Mouse (Mus musculus) neural tube, embryonic 15.5 days (tissue): Measurements from ENCODE around the gene Neb. TPM values are rescaled to one million over a fixed set of nuclear protein-coding genes. Genes with fewer than 3 reads are reported as not detected.

Experiments used
- ATAC-seq: fragments of 200-750 bp; cut with Nextera tagmentation; 2 replicates; pipeline ENCODE4 v1.8.0; 2017; ENCODE audit warnings: mild to moderate bottlenecking, moderate TSS enrichment, moderate library complexity; ENCODE audit not compliant: low FRiP score
- H3K27ac ChIP-seq: fragments of 300-500 bp; sonication (generic); replicated peaks from 2 replicates; pipeline ENCODE4 v1.5.1; 2015; ENCODE audit warnings: mild to moderate bottlenecking, inconsistent platforms
- H3K27me3 ChIP-seq: fragments of 300-500 bp; sonication (generic); replicated peaks from 2 replicates; pipeline ENCODE4 v1.6.1; 2015; ENCODE audit warnings: inconsistent platforms
- H3K36me3 ChIP-seq: fragments of 300-500 bp; sonication (generic); 2 replicates; pipeline ENCODE4 v1.6.1; 2015; ENCODE audit warnings: inconsistent platforms
- H3K4me1 ChIP-seq: fragments of 300-500 bp; sonication (generic); 2 replicates; pipeline ENCODE4 v1.6.1; 2015; ENCODE audit warnings: inconsistent platforms
- H3K4me2 ChIP-seq: fragments of 300-500 bp; sonication (generic); 2 replicates; pipeline ENCODE4 v1.6.1; 2015; ENCODE audit warnings: inconsistent platforms, mild to moderate bottlenecking, moderate library complexity
- H3K4me3 ChIP-seq: fragments of 300-500 bp; sonication (generic); replicated peaks from 2 replicates; pipeline ENCODE4 v1.5.1; 2015; ENCODE audit warnings: mild to moderate bottlenecking, inconsistent platforms
- H3K9ac ChIP-seq: fragments of 300-500 bp; sonication (generic); replicated peaks from 2 replicates; pipeline ENCODE4 v1.6.1; 2015; ENCODE audit warnings: mild to moderate bottlenecking, inconsistent platforms
- H3K9me3 ChIP-seq: fragments of 300-500 bp; sonication (generic); replicated peaks from 2 replicates; pipeline ENCODE4 v1.6.1; 2016; ENCODE audit warnings: inconsistent platforms
- WGBS: fragments of 180-500 bp; shearing (Covaris S2); methylation state at CpG from one replicate; pipeline ENCODE4 v1.1.7; 2015; ENCODE audit warnings: mixed read lengths; 5-methylcytosine and 5-hydroxymethylcytosine counted together
- polyA plus RNA-seq: library from polyadenylated mRNA; unstranded; fragments of >200 nt; fragmentation: Nextera tagmentation; extraction: Ambion mirVana; gene quantifications from 2 replicates; pipeline ENCODE4 v1.2.1, GENCODE M21; 2015

Neb gene
- polyA plus RNA-seq, 1 experiment from 2014 or later, result 12.4 TPM

DNA sequence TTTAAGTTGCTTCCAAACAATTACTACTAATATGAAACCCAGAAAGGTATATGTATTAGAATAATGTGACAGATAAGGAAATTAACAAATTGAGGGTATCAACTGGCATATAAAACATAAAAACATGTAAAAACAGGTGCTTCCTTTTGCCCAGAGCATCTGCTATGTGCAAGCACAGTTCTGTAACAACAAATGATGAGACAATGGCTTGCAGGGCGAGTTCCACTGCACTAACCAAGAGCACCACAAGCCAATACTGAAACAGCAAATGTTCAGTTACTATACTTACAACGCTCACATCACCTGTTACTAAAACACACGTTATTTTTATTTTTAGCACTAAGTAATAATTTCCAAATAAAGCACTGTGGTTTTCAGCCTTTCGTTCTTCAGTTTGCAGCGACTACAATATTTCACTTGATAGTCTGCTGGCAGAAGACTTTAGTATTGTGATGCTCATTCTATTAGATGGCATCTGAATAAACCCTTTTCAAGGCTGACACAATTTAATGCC is 34.3 kb upstream of the Neb start:
- Histone ChIP-seq H3K27me3 (no peaks in the 10 kb centered on the region), H3K36me3 (peaks cover 65% of the 10 kb centered on the region), H3K4me3 (no peak overlapping the region), H3K9me3 (peaks cover 21% of the 10 kb centered on the region), H3K4me1 (no peaks in the 10 kb centered on the region), H3K27ac (no peak overlapping the region), H3K9ac (no peak overlapping the region), H3K4me2 (no peak overlapping the region)
- no peak for ATAC-seq
- WGBS, result 95% methylated on average over 5 of the region's 5 CpGs

DNA sequence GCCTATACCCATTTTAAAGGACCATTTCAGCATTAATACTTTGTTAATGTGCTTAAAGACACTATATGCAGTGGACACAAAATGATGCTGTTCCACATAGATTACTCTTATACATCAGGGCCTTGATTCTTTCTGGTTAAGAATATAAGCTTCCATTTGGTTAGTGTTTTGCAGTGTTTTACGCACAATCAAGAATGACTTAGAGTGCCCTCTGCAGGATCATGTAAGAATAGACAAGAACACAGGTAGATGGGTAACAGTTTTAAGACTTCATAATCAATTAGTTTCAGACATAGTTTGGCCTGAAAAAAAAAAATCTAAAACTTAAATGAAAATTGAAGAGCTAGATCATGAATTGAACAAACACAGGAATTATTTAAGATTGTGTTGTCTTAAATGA is 28.2 kb upstream of the Neb start:
- H3K27me3 ChIP-seq, result no peaks in the 10 kb centered on the region
- no peak overlapping the region for H3K4me3 ChIP-seq
- H3K27ac ChIP-seq, result no peak overlapping the region
- H3K9ac ChIP-seq, result no peak overlapping the region
- H3K4me1 ChIP-seq, result no peaks in the 10 kb centered on the region
- peaks cover 21% of the 10 kb centered on the region for H3K9me3 ChIP-seq
- no peak overlapping the region for H3K4me2 ChIP-seq
- peaks cover 62% of the 10 kb centered on the region for H3K36me3 ChIP-seq
- no peak for ATAC-seq
- 90% methylated on average over 1 of the region's 1 CpGs for WGBS

- Histone ChIP-seq H3K36me3 (peaks cover 51% of the 10 kb centered on the region), H3K4me2 (no peak overlapping the region), H3K9me3 (peaks cover 10% of the 10 kb centered on the region), H3K4me3 (no peak overlapping the region), H3K9ac (no peak overlapping the region), H3K4me1 (no peaks in the 10 kb centered on the region), H3K27me3 (no peaks in the 10 kb centered on the region), H3K27ac (no peak overlapping the region)
- WGBS, result 92% methylated on average over 5 of the region's 5 CpGs
- no peak for ATAC-seq
These were observed 27.0 kb upstream of the Neb start for GRCm38 (mm10) chr2:52405238-52405637.

- no peak for ATAC-seq
- no peaks in the 10 kb centered on the region for H3K9me3 ChIP-seq
- no peak overlapping the region for H3K27ac ChIP-seq
- no peak overlapping the region for H3K4me2 ChIP-seq
- H3K36me3 ChIP-seq, result peaks cover 6% of the 10 kb centered on the region; the same call in 1 of the 2 replicates
- no peak overlapping the region for H3K4me3 ChIP-seq
- 91% methylated on average over 5 of the region's 5 CpGs for WGBS
- H3K27me3 ChIP-seq, result no peaks in the 10 kb centered on the region
- no peaks in the 10 kb centered on the region for H3K4me1 ChIP-seq
- H3K9ac ChIP-seq, result no peak overlapping the region
These were observed 16.3 kb upstream of the Neb start for GRCm38 (mm10) chr2:52394529-52394928.

- Histone ChIP-seq H3K36me3 (no peaks in the 10 kb centered on the region), H3K4me2 (no peak overlapping the region), H3K27me3 (no peaks in the 10 kb centered on the region), H3K27ac (no peak overlapping the region), H3K9ac (no peak overlapping the region), H3K4me3 (no peak overlapping the region), H3K9me3 (no peaks in the 10 kb centered on the region), H3K4me1 (no peaks in the 10 kb centered on the region)
- no peak for ATAC-seq
- WGBS, result 83% methylated on average over 2 of the region's 2 CpGs
These were observed 12.2 kb upstream of the Neb start for GRCm38 (mm10) chr2:52390415-52390975.

- WGBS, result 65% methylated on average over 3 of the region's 3 CpGs
- Histone ChIP-seq H3K4me1 (no peaks in the 10 kb centered on the region), H3K4me2 (no peak overlapping the region), H3K27me3 (no peaks in the 10 kb centered on the region), H3K36me3 (no peaks in the 10 kb centered on the region), H3K27ac (no peak overlapping the region), H3K9me3 (no peaks in the 10 kb centered on the region), H3K9ac (no peak overlapping the region), H3K4me3 (no peak overlapping the region)
- ATAC-seq, result no peak
These were observed 11.7 kb upstream of the Neb start for GRCm38 (mm10) chr2:52389975-52390374.

GRCm38 (mm10) chr2:52386451-52386850 is 8.2 kb upstream of the Neb start:
- H3K9ac ChIP-seq, result no peak overlapping the region
- H3K36me3 ChIP-seq, result no peaks in the 10 kb centered on the region
- no peak for ATAC-seq
- 86% methylated on average over 6 of the region's 6 CpGs for WGBS
- no peaks in the 10 kb centered on the region for H3K4me1 ChIP-seq
- H3K4me2 ChIP-seq, result no peak overlapping the region
- no peaks in the 10 kb centered on the region for H3K9me3 ChIP-seq
- no peak overlapping the region for H3K27ac ChIP-seq
- H3K4me3 ChIP-seq, result no peak overlapping the region
- no peaks in the 10 kb centered on the region for H3K27me3 ChIP-seq

GRCm38 (mm10) chr2:52386037-52386436 is 7.8 kb upstream of the Neb start:
- Histone ChIP-seq H3K4me1 (no peaks in the 10 kb centered on the region), H3K9ac (no peak overlapping the region), H3K36me3 (no peaks in the 10 kb centered on the region), H3K4me3 (no peak overlapping the region), H3K9me3 (no peaks in the 10 kb centered on the region), H3K27ac (no peak overlapping the region), H3K27me3 (no peaks in the 10 kb centered on the region), H3K4me2 (no peak overlapping the region)
- WGBS, result 64% methylated on average over 7 of the region's 7 CpGs
- no peak for ATAC-seq

DNA sequence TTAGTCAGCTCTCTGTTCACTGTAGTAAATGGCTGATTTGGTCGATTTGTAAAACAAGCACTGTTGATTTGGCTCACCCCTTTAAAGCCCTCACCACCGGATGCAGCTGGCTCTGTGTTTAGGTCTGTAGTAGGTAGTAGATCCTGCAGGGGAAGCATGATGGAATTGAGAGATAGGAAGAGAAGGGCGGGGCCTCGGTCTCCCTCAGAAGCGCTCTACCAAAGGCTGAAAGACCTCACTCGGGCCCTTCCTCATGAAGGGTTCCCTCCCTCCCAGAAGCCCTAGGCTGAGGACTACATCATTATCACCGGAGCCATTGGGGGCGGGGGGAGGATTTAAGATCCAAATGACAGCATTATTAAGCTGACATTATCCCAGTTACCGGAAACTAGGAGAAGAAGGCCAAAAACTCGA is 581 bp upstream of the Neb start:
- WGBS, result 71% methylated on average over 10 of the region's 10 CpGs
- Histone ChIP-seq H3K9ac (no peak overlapping the region), H3K36me3 (no peaks in the 10 kb centered on the region), H3K4me1 (no peaks in the 10 kb centered on the region), H3K4me3 (no peak overlapping the region), H3K4me2 (no peak overlapping the region), H3K9me3 (no peaks in the 10 kb centered on the region), H3K27ac (no peak overlapping the region), H3K27me3 (no peaks in the 10 kb centered on the region)
- no peak for ATAC-seq

DNA sequence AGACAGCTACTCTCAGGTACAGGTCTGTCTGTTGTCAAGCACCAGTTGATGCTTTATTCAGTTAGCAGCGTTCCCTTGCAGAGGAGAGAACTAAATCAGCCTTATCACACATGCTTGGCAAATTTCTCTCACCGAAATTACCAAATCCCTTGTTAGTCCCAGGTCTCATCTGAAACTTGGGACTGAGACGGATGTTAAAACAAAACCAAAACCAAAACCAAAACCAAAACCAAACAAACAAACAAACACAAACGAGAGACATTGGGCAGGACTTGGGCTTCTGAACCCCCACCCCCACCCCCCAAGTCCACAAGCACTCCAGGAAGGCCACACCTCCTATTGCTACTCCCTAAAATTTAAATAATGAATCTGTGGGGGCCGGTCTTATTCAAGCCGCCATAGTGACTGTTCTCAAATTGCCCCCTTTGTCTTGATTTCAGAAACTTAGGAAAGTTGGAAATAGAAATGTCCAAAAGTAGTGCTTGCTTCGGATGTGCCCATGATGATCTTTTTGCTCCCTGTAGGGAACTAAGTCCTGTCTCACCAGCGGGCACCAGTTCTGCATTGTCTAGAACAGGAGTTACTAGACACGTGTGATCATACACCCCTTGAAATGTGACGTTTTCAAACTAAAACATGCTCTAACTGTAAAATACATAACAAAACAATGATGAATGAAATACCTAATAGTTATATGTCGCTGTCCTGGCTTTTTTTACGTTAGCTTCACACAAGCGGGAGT is 397 bp downstream of the Neb start:
- Histone ChIP-seq H3K4me2 (no peak overlapping the region), H3K4me3 (no peak overlapping the region), H3K36me3 (no peaks in the 10 kb centered on the region), H3K4me1 (no peaks in the 10 kb centered on the region), H3K9ac (no peak overlapping the region), H3K27me3 (no peaks in the 10 kb centered on the region), H3K27ac (no peak overlapping the region), H3K9me3 (no peaks in the 10 kb centered on the region)
- ATAC-seq, result no peak
- 63% methylated on average over 13 of the region's 13 CpGs for WGBS

DNA sequence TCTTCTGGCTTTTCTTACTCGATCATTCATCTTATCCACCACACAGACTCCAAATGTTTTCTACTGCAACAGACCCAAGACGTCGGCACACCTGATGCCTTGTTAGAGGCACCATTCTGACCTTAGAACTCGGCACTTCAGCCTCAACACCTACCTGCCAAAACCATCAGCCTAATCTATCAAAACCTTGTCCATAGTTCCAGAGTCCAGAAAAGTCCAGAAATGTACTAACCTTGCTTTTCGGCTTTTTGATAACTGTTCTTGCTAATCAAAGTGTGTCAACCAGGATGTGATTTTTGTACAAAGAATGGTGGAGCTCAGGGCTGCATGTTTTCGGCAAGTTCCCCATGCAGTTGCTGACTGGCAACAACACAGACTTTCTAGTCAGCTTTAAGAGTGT is 3.6 kb downstream of the Neb start:
- H3K9me3 ChIP-seq, result no peaks in the 10 kb centered on the region
- no peak for ATAC-seq
- no peaks in the 10 kb centered on the region for H3K36me3 ChIP-seq
- no peak overlapping the region for H3K27ac ChIP-seq
- no peak overlapping the region for H3K9ac ChIP-seq
- H3K27me3 ChIP-seq, result no peaks in the 10 kb centered on the region
- no peak overlapping the region for H3K4me2 ChIP-seq
- WGBS, result 93% methylated on average over 6 of the region's 6 CpGs
- no peak overlapping the region for H3K4me3 ChIP-seq
- H3K4me1 ChIP-seq, result no peaks in the 10 kb centered on the region

GRCm38 (mm10) chr2:52372480-52372879 is 5.8 kb downstream of the Neb start:
- Histone ChIP-seq H3K4me3 (no peak overlapping the region), H3K27me3 (no peaks in the 10 kb centered on the region), H3K9ac (no peak overlapping the region), H3K4me2 (no peak overlapping the region), H3K27ac (no peak overlapping the region), H3K9me3 (no peaks in the 10 kb centered on the region), H3K36me3 (no peaks in the 10 kb centered on the region), H3K4me1 (no peaks in the 10 kb centered on the region)
- 73% methylated on average over 6 of the region's 6 CpGs for WGBS
- no peak for ATAC-seq
